ENCODE assay signal across 27 mouse cellular contexts in genomic region chr17:64848031-64848430, GRCm38 (mm10). TPM values are rescaled to one million over a fixed set of nuclear protein-coding genes. Genes with fewer than 3 reads are reported as not detected.
"Had no signal": no experiment of that assay in that cellular context is flagged by ENCODE, and none has a peak within 500 bp of the region (broad histone marks: within the 10 kb centered on the region; RNA-seq: fewer than 3 reads in every experiment).

No protein-coding gene starts in this region.

- H3K4me2 ChIP-seq: lung, embryonic 14.5 days; midbrain, embryonic 12.5 days; neural tube, embryonic 13.5 days; neural tube, embryonic 15.5 days had no signal

- H3K4me1 ChIP-seq: midbrain, embryonic 10.5 days; midbrain, embryonic 12.5 days; neural tube, embryonic 13.5 days; neural tube, embryonic 15.5 days had no signal

- H3K27me3 ChIP-seq: midbrain, embryonic 12.5 days; neural tube, embryonic 13.5 days; neural tube, embryonic 15.5 days had no signal

- H3K27ac ChIP-seq: midbrain, embryonic 10.5 days; midbrain, embryonic 12.5 days; neural tube, embryonic 13.5 days; neural tube, embryonic 15.5 days had no signal

- ATAC-seq: midbrain, embryonic 16.5 days had no signal

- DNase-seq: lung, adult 18-20 months; lung, embryonic 14.5 days; lung, postnatal 10 days; lung, postnatal 4 days; midbrain, embryonic 14.5 days; retina, postnatal 1 day; right cerebral cortex, adult 18-20 months; right cerebral cortex, postnatal 25 days; right cerebral cortex, postnatal 4 days; spleen, adult 18-20 months; thymus, adult 18-20 months; thymus, postnatal 14 days; thymus, postnatal 36 days had no signal

- H3K36me3 ChIP-seq: midbrain, embryonic 10.5 days; midbrain, embryonic 12.5 days; neural tube, embryonic 13.5 days; neural tube, embryonic 15.5 days had no signal

- H3K9ac ChIP-seq: lung, embryonic 14.5 days; midbrain, embryonic 12.5 days; neural tube, embryonic 13.5 days; neural tube, embryonic 15.5 days had no signal

- H3K4me3 ChIP-seq: midbrain, embryonic 10.5 days; midbrain, embryonic 12.5 days; myocyte; neural tube, embryonic 13.5 days; neural tube, embryonic 15.5 days had no signal

- H3K9me3 ChIP-seq: midbrain, embryonic 10.5 days; neural tube, embryonic 13.5 days; neural tube, embryonic 15.5 days had no signal

RNA-seq across cellular contexts. Expression of gene 4930583I09Rik, which starts 12.2 kb away (rescaled TPM):
- total RNA-seq: megakaryocyte, adult 5-6 weeks; megakaryocyte-erythroid progenitor cell, adult 5-6 weeks had no signal
- polyA plus RNA-seq: lung, embryonic 14.5 days; lung, embryonic 16.5 days; midbrain, embryonic 10.5 days; midbrain, embryonic 12.5 days; midbrain, embryonic 14.5 days; midbrain, embryonic 16.5 days; neural tube, embryonic 11.5 days; neural tube, embryonic 13.5 days; neural tube, embryonic 15.5 days; small intestine, adult 2 months; stomach, embryonic 14.5 days; stomach, embryonic 16.5 days; thymus, postnatal 0 days had no signal
